Mouse (Mus musculus) layer of hippocampus, adult 18-20 months (tissue): ENCODE results near the gene Ky. TPM values are rescaled to one million over a fixed set of nuclear protein-coding genes. Genes with fewer than 3 reads are reported as not detected.
A peak's percentile ranks its signal among the peaks of the same experiment; 100 is the strongest.

ENCODE experiments used
- DNase-seq, 2 experiments: peaks; one replicate each; pipeline ENCODE4 v3.0.0; 2022; ENCODE audit warnings: low spot score in 2 of 2
- total RNA-seq, 2 experiments: library from RNA; stranded (reverse); gene quantifications; 2 replicates each; pipeline ENCODE4 v1.2.3; 2021

Gene Ky
- total RNA-seq, 2 experiments from 2014 or later = 2.3 to 3.0 TPM

GRCm38 (mm10) chr9:102502015-102502633, 3.4 kb upstream of the Ky start:
- DNase-seq = no peak

GRCm38 (mm10) chr9:102504716-102505378, 703 bp upstream of the Ky start:
- DNase-seq = no peak

- no peak for DNase-seq
Observed at GRCm38 (mm10) chr9:102508315-102508714, 2.8 kb downstream of the Ky start.

- DNase-seq = no peak
Observed at GRCm38 (mm10) chr9:102511423-102511822, 5.9 kb downstream of the Ky start.

- no peak for DNase-seq
Observed at GRCm38 (mm10) chr9:102513578-102513977, 8.0 kb downstream of the Ky start.

GRCm38 (mm10) chr9:102518443-102518842, 12.9 kb downstream of the Ky start:
- DNase-seq = no peak

GRCm38 (mm10) chr9:102521396-102521795, 15.8 kb downstream of the Ky start:
- no peak for DNase-seq

GRCm38 (mm10) chr9:102528106-102528505, 22.6 kb downstream of the Ky start:
- no peak for DNase-seq

GRCm38 (mm10) chr9:102528561-102528960, 23.0 kb downstream of the Ky start:
- DNase-seq = no peak

GRCm38 (mm10) chr9:102529008-102529407, 23.5 kb downstream of the Ky start:
- DNase-seq = no peak

GRCm38 (mm10) chr9:102531051-102531892, 25.7 kb downstream of the Ky start:
- no peak for DNase-seq

- no peak for DNase-seq
Observed at GRCm38 (mm10) chr9:102536968-102537367, 31.4 kb downstream of the Ky start.

- no peak for DNase-seq
Observed at GRCm38 (mm10) chr9:102539699-102540098, 34.1 kb downstream of the Ky start.

GRCm38 (mm10) chr9:102541666-102542065, 36.1 kb downstream of the Ky start:
- no peak for DNase-seq

- DNase-seq = no peak
Observed at GRCm38 (mm10) chr9:102542540-102542939, 37.0 kb downstream of the Ky start.

- DNase-seq = no peak
Observed at GRCm38 (mm10) chr9:102543761-102544115, 38.2 kb downstream of the Ky start.

GRCm38 (mm10) chr9:102544116-102544772, 38.7 kb downstream of the Ky start:
- DNase-seq = no peak

- DNase-seq = peak; percentile 76 to 93
Observed at GRCm38 (mm10) chr9:102544773-102545366, 39.3 kb downstream of the Ky start.

GRCm38 (mm10) chr9:102545406-102546255, 40.1 kb downstream of the Ky start:
- no peak for DNase-seq

GRCm38 (mm10) chr9:102546256-102547027, 40.9 kb downstream of the Ky start:
- no peak for DNase-seq
